Mouse (Mus musculus): Measurements from ENCODE around the gene Gm10181. TPM values are rescaled to one million over a fixed set of nuclear protein-coding genes. Genes with fewer than 3 reads are reported as not detected.
"Not testable (repeated sequence)": the region's sequence is repeated elsewhere in the genome, so short reads cannot be mapped to it uniquely, and the experiment has no call there.

The Gm10181 gene
- not detected in 2 replicates for total RNA-seq (2015; ENCODE audit: low replicate concordance)
- total RNA-seq (2017; ENCODE audit: low replicate concordance) = not detected in 2 replicates

- ATAC-seq (replicated peaks; ENCODE audit: low FRiP score, poor library complexity, severe bottlenecking) = no peak
Measured at GRCm38 (mm10) chr9:25089122-25089521, at the start of gene Gm10181. Gm10181 (plus strand) TSS chr9:25089422.

GRCm38 (mm10) chr9:25041665-25042064 lies 47.6 kb upstream of the Gm10181 start:
- ATAC-seq (replicated peaks; ENCODE audit: low FRiP score, poor library complexity, severe bottlenecking) = 0 out of 2 replicates have a peak, but pooled peaks have one; percentile 67

DNA sequence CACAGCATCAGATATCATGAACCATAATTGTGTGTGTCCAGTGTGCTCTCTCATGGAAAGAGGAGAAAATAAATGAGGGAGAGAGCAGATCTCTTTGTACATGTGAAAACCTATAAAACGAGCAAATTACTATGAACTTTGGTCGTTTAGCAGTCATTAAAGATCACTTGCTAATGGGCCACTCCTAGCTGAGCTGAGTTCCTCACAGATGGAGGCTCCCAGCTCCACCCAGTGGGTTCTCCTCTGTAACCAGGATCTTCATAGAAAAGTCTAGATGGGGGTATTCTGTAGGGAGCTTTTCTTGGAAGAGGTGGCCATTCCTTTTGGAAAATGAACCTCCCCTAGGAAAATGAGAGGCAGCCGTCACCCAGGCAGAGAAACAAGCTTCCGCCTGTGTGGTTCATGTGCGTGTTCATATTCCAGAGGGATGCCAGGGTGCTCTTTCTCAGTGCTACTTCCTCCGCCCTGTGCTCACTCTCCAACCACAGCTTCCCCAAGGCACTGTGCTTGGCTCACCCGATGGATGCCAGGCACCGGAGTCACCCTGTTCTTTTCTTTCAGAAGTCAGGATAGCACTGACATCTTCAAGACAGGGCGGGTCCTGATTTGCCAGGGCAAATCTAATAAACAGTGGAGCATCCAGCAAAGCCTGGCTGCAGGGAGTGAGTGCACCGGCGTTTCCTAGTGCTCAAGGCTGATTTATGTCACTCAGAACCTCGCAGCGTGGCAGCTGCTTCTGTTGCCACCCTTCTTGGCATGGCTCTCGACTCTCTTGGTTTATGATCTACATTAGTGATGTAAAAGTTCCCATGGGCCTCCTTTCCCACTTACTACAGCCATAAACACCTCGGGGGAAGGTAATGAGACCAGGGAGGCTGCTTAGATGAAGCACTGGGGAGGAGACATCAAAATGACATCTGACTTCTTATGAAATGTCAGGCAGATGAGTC lies 46.8 kb upstream of the Gm10181 start:
- no peak for ATAC-seq (replicated peaks; ENCODE audit: low FRiP score, poor library complexity, severe bottlenecking)

DNA sequence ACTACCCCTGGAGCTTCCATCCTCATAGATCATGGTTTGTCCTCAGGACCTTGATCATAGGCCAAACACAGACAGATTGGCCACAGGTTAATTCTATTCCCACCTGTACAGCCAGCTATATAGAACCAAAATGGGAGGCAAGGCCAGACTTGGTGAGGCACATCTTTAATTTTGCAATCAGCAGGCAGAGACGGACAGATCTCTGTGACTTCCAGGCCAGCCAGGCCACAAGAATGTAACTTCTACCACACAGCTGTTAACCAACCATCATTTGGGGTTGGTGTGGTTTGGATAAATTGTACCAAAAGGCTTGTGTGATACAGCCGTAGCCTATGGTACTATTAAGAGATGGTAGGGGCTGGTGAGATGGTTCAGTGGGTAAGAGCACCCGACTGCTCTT lies 44.9 kb upstream of the Gm10181 start:
- ATAC-seq (replicated peaks; ENCODE audit: low FRiP score, poor library complexity, severe bottlenecking) = no peak

GRCm38 (mm10) chr9:25048289-25048688 lies 40.9 kb upstream of the Gm10181 start:
- peak; percentile 46 for ATAC-seq (replicated peaks; ENCODE audit: low FRiP score, poor library complexity, severe bottlenecking)

DNA sequence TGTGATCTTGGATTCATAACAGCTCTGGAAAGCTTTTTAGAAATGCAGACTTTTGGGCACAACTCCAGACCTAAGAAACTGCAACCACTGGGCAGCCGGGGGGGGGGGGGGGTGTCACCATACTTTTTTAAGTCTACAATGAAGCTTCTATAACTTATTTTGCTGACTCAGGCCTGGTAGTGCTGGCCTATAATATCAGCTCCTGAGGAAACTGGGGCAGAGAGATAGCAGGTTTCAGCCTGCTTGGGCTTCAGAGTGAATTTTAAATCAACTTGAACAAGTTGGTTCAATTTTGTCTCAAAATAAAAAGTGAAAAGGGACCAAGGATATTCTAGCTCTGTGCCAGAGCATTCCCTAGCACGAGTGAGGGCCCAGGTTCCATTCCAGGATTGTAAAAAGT lies 40.3 kb upstream of the Gm10181 start:
- peak; percentile 63; the same call in 1 of the 2 replicates for ATAC-seq (replicated peaks; ENCODE audit: low FRiP score, poor library complexity, severe bottlenecking)

DNA sequence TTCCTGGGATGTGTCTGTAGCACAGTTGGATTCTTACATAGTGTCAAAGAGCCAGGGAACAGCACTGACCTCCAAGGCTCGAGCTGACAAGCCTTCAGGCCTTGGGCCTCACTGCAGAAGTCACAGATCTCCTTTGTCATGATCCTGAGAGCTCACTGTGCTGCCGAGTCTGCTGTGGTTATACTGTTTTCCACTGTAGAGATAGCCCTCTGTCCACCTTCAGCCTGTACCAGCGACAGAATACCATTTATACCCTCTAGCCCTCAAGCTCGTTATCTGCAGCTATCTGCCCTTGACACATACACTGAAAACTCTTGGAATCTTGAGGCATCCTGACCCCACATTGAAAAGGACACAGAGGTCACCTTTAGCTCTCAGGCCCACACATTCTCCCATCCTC lies 37.3 kb upstream of the Gm10181 start:
- ATAC-seq (replicated peaks; ENCODE audit: low FRiP score, poor library complexity, severe bottlenecking) = no peak

DNA sequence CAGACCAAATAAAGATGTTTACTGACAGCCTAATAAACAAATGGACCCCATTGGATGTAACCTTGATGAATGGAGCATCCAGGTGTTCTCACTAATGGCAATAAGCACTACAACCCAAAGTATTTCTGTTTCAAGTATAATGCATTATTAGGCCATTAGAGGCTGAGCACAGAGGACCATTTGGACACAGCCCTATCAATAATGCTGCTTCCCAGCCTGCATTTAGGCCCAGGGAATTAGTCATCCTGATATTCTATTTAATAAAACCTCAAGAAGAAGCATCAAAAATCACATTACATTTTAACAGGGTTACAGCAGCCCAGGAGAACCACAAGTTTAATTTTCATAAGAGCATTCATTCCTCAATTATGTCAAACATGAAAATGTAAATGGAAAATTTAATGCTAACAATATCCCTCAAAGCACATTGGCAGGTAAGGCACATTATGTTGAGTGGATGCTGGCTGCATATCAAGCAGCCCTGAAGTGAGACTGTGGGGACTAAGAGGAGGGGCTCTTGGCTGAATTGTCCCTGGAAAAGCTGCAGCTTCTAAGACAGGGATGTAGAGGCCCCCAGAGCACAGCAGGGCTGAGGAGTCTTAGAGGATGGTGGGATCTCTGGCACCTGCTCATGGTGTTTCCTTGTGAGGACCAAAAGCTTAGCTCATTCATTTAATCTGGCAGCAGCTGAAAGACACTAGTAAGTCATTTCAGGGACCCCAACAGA lies 33.4 kb upstream of the Gm10181 start:
- no peak for ATAC-seq (replicated peaks; ENCODE audit: low FRiP score, poor library complexity, severe bottlenecking)

DNA sequence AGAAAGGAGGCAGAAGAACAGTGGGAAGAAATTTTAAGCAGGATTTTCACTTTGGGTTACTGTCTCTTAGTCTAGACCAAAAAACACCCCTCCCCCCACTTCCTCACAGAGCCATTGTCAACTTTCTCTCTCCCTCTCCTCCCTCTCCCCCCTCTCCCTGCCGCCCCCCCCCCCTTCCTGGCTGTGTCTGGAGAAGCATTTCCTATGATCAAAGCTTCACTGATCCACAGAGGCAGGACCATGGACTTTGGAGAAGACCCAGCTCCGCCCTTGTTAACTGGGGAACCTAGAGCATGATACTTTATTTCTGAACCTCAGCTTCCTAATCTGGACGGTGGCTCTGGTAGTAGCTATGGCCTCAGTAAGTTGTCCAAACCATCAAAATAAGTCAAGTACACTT lies 30.5 kb upstream of the Gm10181 start:
- ATAC-seq (replicated peaks; ENCODE audit: low FRiP score, poor library complexity, severe bottlenecking) = no peak

- no peak for ATAC-seq (replicated peaks; ENCODE audit: low FRiP score, poor library complexity, severe bottlenecking)
Measured at GRCm38 (mm10) chr9:25072666-25073065, 16.6 kb upstream of the Gm10181 start.

DNA sequence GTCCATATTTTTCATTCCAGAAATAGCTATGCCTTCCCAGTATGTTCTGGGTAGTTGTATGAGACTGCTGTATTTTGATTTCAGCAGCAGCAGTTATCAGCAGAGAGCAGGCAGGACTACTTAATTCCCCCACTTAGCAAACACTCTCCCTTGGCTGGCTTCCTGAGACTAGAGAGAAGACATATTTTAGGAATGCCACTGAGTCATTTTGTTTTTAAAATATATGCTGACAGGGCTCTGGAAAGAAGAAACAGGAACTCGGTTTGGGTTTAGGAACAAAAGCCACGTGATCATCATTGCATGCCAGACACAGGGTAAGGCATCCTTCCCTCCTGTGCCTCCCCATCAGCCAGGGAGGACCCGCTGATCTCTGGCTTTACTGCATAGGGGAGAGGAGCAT lies 13.2 kb upstream of the Gm10181 start:
- no peak for ATAC-seq (replicated peaks; ENCODE audit: low FRiP score, poor library complexity, severe bottlenecking)

GRCm38 (mm10) chr9:25076505-25076904 lies 12.7 kb upstream of the Gm10181 start:
- ATAC-seq (replicated peaks; ENCODE audit: low FRiP score, poor library complexity, severe bottlenecking) = no peak

GRCm38 (mm10) chr9:25090853-25091252 lies 1.6 kb downstream of the Gm10181 start:
- no peak for ATAC-seq (replicated peaks; ENCODE audit: low FRiP score, poor library complexity, severe bottlenecking)

DNA sequence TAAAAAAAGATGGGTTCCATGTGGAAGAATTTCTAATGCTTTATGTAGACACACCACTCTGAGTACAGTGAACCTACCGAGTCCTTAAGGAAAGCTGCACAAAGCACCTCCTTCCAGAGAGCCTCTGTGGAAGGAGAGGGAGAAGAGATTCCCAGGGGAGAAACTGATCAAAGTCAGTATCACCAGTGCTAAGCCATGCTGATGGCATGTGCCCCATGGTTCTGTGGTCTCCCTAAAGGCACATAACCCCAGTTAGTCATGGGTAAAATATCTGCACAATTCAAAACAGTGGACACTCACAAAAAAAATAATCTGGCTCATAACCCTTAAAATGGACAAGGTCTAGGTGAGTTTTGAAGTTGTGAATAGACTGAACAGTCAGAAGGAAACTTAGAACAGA lies 13.7 kb downstream of the Gm10181 start:
- no peak for ATAC-seq (replicated peaks; ENCODE audit: low FRiP score, poor library complexity, severe bottlenecking)

DNA sequence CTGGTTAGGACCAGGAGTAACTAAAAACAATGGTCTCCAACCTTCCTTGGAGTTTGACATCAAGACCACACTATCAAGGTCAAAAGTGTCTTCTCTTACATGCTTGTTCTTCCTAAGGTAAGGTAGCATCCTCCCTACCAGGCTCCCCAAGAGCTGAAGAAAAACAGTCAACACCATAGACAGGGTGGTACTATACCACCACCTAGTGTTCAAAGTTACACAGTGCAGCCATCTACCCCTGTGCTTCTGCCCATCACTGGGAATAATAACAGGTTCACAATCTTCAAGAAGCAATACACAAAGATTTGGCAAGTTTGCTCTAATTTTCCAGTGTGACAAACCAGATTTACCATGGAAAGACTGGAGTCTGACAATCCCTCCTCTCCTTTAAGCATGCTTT lies 15.4 kb downstream of the Gm10181 start:
- peak; percentile 86 for ATAC-seq (replicated peaks; ENCODE audit: low FRiP score, poor library complexity, severe bottlenecking)

- not testable (repeated sequence) for ATAC-seq (replicated peaks; ENCODE audit: low FRiP score, poor library complexity, severe bottlenecking)
Measured at GRCm38 (mm10) chr9:25123590-25123989, 34.4 kb downstream of the Gm10181 start.

- ATAC-seq (replicated peaks; ENCODE audit: low FRiP score, poor library complexity, severe bottlenecking) = no peak
Measured at GRCm38 (mm10) chr9:25124048-25124447, 34.8 kb downstream of the Gm10181 start.

- no peak for ATAC-seq (replicated peaks; ENCODE audit: low FRiP score, poor library complexity, severe bottlenecking)
Measured at GRCm38 (mm10) chr9:25132253-25132652, 43.0 kb downstream of the Gm10181 start.

DNA sequence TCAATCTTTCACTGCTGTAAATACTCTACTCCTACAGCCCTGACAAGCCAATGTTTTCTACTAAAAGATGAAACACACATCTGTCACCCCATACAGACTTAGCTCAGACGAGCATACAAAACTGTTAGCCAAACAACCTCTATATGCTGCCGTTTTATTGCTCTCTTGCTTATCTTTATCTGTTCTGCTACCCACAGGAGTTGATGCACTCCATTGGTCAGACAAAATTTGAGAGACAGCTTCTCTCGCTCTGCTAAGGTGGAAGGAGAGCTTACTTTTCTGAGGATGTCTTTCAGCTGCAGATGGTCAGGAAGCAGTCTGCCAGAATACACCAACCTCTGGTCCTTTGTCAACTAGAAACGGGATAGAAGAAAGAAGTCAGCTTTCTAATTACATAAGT lies 43.7 kb downstream of the Gm10181 start:
- ATAC-seq (replicated peaks; ENCODE audit: low FRiP score, poor library complexity, severe bottlenecking) = no peak

DNA sequence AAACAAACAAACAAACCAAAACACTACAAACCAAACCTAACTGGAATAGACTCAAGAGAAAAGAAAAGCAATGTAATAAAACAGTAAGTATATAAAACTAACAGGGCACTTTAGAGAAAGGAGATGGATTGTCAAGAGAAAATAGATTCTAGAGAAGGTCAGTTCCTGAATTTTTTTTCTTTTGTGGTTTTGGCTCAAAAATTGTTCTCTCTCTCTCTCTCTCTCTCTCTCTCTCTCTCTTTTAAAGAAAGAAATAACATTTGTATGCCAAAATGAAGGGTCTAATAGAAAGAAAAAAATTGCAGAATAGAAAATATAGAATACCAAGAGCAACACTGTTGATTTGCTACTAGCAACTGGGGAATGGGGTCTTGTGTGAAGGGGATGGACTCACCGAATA lies 49.7 kb downstream of the Gm10181 start:
- ATAC-seq (replicated peaks; ENCODE audit: low FRiP score, poor library complexity, severe bottlenecking) = no peak
